Mouse (Mus musculus): ENCODE results near the gene Trim28. TPM values are rescaled to one million over a fixed set of nuclear protein-coding genes. Genes with fewer than 3 reads are reported as not detected.

The Trim28 gene
- polyA plus RNA-seq, 2 experiments = 93.4 to 138 TPM

GRCm38 (mm10) chr7:13039181-13039580, 40.3 kb downstream of the Trim28 start:
- 18% methylated on average over 1 of the region's 1 CpGs for WGBS (ENCODE audit: insufficient replicate concordance)
- Histone ChIP-seq H3K9ac (replicated peaks) (peak overlapping the region; percentile 97), H3K27me3 (ENCODE audit: control insufficient read depth, insufficient read depth, low read length) (peaks cover 20% of the 10 kb centered on the region), H3K4me3 (ENCODE audit: insufficient read depth in 1 of 2, low read depth in 2 of 2, low read length in 2 of 2) (peak overlapping the region; percentile 74 to 94; a peak in 3 of 4 replicates), H3K36me3 (replicated peaks; ENCODE audit: control insufficient read depth, insufficient read depth, low read depth) (peaks cover 12% of the 10 kb centered on the region), H3K4me2 (ENCODE audit: low read depth) (peak overlapping the region; percentile 90), H3K9me3 (ENCODE audit: control insufficient read depth, low read length) (no peaks in the 10 kb centered on the region), H3K4me1 (replicated peaks; ENCODE audit: control insufficient read depth in 2 of 2, insufficient read depth in 2 of 2, low read length in 1 of 2) (peaks cover 18 to 24% of the 10 kb centered on the region in 2 experiments), H3K27ac (peak overlapping the region; percentile 90; the same call in 1 of the 2 replicates)
- TF ChIP-seq CTCF (IDR thresholded peaks at IDR 0.05; ENCODE audit: low read depth) = no peak
- no peak for TF ChIP-seq EP300 (IDR thresholded peaks at IDR 0.05; ENCODE audit: low read depth)
- DNase-seq (ENCODE audit: low read depth in 3 of 3, low spot score in 3 of 3) (no peak), ATAC-seq (ENCODE audit: insufficient read depth) (no peak)

- 54% methylated on average over 1 of the region's 1 CpGs for WGBS (ENCODE audit: insufficient replicate concordance)
- DNase-seq (ENCODE audit: low read depth in 3 of 3, low spot score in 3 of 3) (no peak), ATAC-seq (ENCODE audit: insufficient read depth) (no peak)
- Histone ChIP-seq H3K27me3 (ENCODE audit: control insufficient read depth, insufficient read depth, low read length) (peaks cover 31% of the 10 kb centered on the region), H3K9me3 (ENCODE audit: control insufficient read depth, low read length) (no peaks in the 10 kb centered on the region), H3K9ac (replicated peaks) (no peak overlapping the region), H3K4me1 (replicated peaks; ENCODE audit: control insufficient read depth in 2 of 2, insufficient read depth in 2 of 2, low read length in 1 of 2) (peaks cover 11 to 17% of the 10 kb centered on the region in 2 experiments), H3K4me3 (ENCODE audit: insufficient read depth in 1 of 2, low read depth in 2 of 2, low read length in 2 of 2) (no peak overlapping the region), H3K27ac (no peak overlapping the region), H3K4me2 (ENCODE audit: low read depth) (no peak overlapping the region), H3K36me3 (replicated peaks; ENCODE audit: control insufficient read depth, insufficient read depth, low read depth) (peaks cover 2% of the 10 kb centered on the region)
- TF ChIP-seq CTCF (IDR thresholded peaks at IDR 0.05; ENCODE audit: low read depth) = no peak
- no peak for TF ChIP-seq EP300 (IDR thresholded peaks at IDR 0.05; ENCODE audit: low read depth)
Measured at GRCm38 (mm10) chr7:13041256-13041655, 42.3 kb downstream of the Trim28 start.

- peaks cover 7 to 11% of the 10 kb centered on the region in 2 experiments for H3K4me1 ChIP-seq (replicated peaks; ENCODE audit: control insufficient read depth in 2 of 2, insufficient read depth in 2 of 2, low read length in 1 of 2)
- no peak overlapping the region for H3K4me2 ChIP-seq (ENCODE audit: low read depth)
- H3K9ac ChIP-seq (replicated peaks) = no peak overlapping the region
- H3K9me3 ChIP-seq (ENCODE audit: control insufficient read depth, low read length) = no peaks in the 10 kb centered on the region
- no peak overlapping the region for H3K27ac ChIP-seq
- H3K27me3 ChIP-seq (ENCODE audit: control insufficient read depth, insufficient read depth, low read length) = peaks cover 31% of the 10 kb centered on the region
- DNase-seq (ENCODE audit: low read depth in 3 of 3, low spot score in 3 of 3) = no peak
- ATAC-seq (ENCODE audit: insufficient read depth) = no peak
- no peak overlapping the region for H3K4me3 ChIP-seq (ENCODE audit: insufficient read depth in 1 of 2, low read depth in 2 of 2, low read length in 2 of 2)
- no peak for TF ChIP-seq EP300 (IDR thresholded peaks at IDR 0.05; ENCODE audit: low read depth)
- TF ChIP-seq CTCF (IDR thresholded peaks at IDR 0.05; ENCODE audit: low read depth) = no peak
- 56% methylated on average over 6 of the region's 6 CpGs for WGBS (ENCODE audit: insufficient replicate concordance)
- no peaks in the 10 kb centered on the region for H3K36me3 ChIP-seq (replicated peaks; ENCODE audit: control insufficient read depth, insufficient read depth, low read depth)
Measured at GRCm38 (mm10) chr7:13042511-13042910, 43.6 kb downstream of the Trim28 start.

- WGBS (ENCODE audit: insufficient replicate concordance) = 38% methylated on average over 16 of the region's 16 CpGs
- H3K27me3 ChIP-seq (ENCODE audit: control insufficient read depth, insufficient read depth, low read length) = peaks cover 31% of the 10 kb centered on the region
Measured at GRCm38 (mm10) chr7:13043120-13043444, 44.2 kb downstream of the Trim28 start.

GRCm38 (mm10) chr7:13043445-13044253, 44.7 kb downstream of the Trim28 start:
- peak overlapping the region; percentile 65 for H3K4me2 ChIP-seq (ENCODE audit: low read depth)
- no peak for ATAC-seq (ENCODE audit: insufficient read depth)
- no peak overlapping the region for H3K9ac ChIP-seq (replicated peaks)
- no peak for DNase-seq (ENCODE audit: low read depth in 3 of 3, low spot score in 3 of 3)
- H3K4me3 ChIP-seq (ENCODE audit: insufficient read depth in 1 of 2, low read depth in 2 of 2, low read length in 2 of 2) = peak overlapping the region; percentile 1 to 42; a peak in 2 of 4 replicates
- peaks cover 31% of the 10 kb centered on the region for H3K27me3 ChIP-seq (ENCODE audit: control insufficient read depth, insufficient read depth, low read length)
- no peaks in the 10 kb centered on the region for H3K9me3 ChIP-seq (ENCODE audit: control insufficient read depth, low read length)
- H3K4me1 ChIP-seq (replicated peaks; ENCODE audit: control insufficient read depth in 2 of 2, insufficient read depth in 2 of 2, low read length in 1 of 2) = peaks cover 6 to 9% of the 10 kb centered on the region in 2 experiments
- no peak overlapping the region for H3K27ac ChIP-seq
- no peak for TF ChIP-seq EP300 (IDR thresholded peaks at IDR 0.05; ENCODE audit: low read depth)
- no peak for TF ChIP-seq CTCF (IDR thresholded peaks at IDR 0.05; ENCODE audit: low read depth)
- WGBS (ENCODE audit: insufficient replicate concordance) = 6% methylated on average over 88 of the region's 88 CpGs
- H3K36me3 ChIP-seq (replicated peaks; ENCODE audit: control insufficient read depth, insufficient read depth, low read depth) = no peaks in the 10 kb centered on the region

More at GRCm38 (mm10) chr7:13043120-13043444, 44.2 kb downstream of the Trim28 start:
- Histone ChIP-seq H3K4me2 (ENCODE audit: low read depth) (no peak overlapping the region), H3K4me1 (replicated peaks; ENCODE audit: control insufficient read depth in 2 of 2, insufficient read depth in 2 of 2, low read length in 1 of 2) (peaks cover 7 to 11% of the 10 kb centered on the region in 2 experiments), H3K9ac (replicated peaks) (no peak overlapping the region), H3K36me3 (replicated peaks; ENCODE audit: control insufficient read depth, insufficient read depth, low read depth) (no peaks in the 10 kb centered on the region), H3K4me3 (ENCODE audit: insufficient read depth in 1 of 2, low read depth in 2 of 2, low read length in 2 of 2) (no peak overlapping the region), H3K9me3 (ENCODE audit: control insufficient read depth, low read length) (no peaks in the 10 kb centered on the region), H3K27ac (no peak overlapping the region)
- no peak for ATAC-seq (ENCODE audit: insufficient read depth)
- DNase-seq (ENCODE audit: low read depth in 3 of 3, low spot score in 3 of 3) = no peak
- TF ChIP-seq CTCF (IDR thresholded peaks at IDR 0.05; ENCODE audit: low read depth) (no peak), EP300 (IDR thresholded peaks at IDR 0.05; ENCODE audit: low read depth) (no peak)

Measured in liver, embryonic 14.5 days (tissue).